Mouse (Mus musculus) bone marrow, adult 2 months (tissue): ENCODE results near the gene Cdc40. TPM values are rescaled to one million over a fixed set of nuclear protein-coding genes. Genes with fewer than 3 reads are reported as not detected.
A peak's percentile ranks its signal among the peaks of the same experiment; 100 is the strongest.

ENCODE experiments used
- H3K27ac ChIP-seq: fragments of 200-500 bp; 2 replicates; pipeline ENCODE4 v1.5.1; 2012; ENCODE audit warnings: low read depth, mild to moderate bottlenecking, control low read depth, inconsistent platforms, low read length; ENCODE audit not compliant: control insufficient read depth, poor library complexity, insufficient read depth
- H3K4me1 ChIP-seq: fragments of 200-500 bp; 2 replicates; pipeline ENCODE4 v1.6.1; 2011; ENCODE audit warnings: low read length; ENCODE audit not compliant: control insufficient read depth, insufficient read depth
- H3K4me3 ChIP-seq: fragments of 200-500 bp; replicated peaks from 2 replicates; pipeline ENCODE3; 2011; ENCODE audit warnings: mild to moderate bottlenecking, low read depth, low read length, control low read depth; ENCODE audit not compliant: control insufficient read depth
- CTCF ChIP-seq: fragments of 200-500 bp; IDR thresholded peaks from 2 replicates; pipeline ENCODE4 v1.5.1; 2011; ENCODE audit warnings: low read length, control low read depth; ENCODE audit not compliant: control insufficient read depth, insufficient read depth
- POLR2A ChIP-seq: fragments of 200-500 bp; IDR thresholded peaks from 2 replicates; pipeline ENCODE4 v1.6.1; 2011; ENCODE audit warnings: low read depth, mild to moderate bottlenecking, control low read depth, low read length, borderline replicate concordance; ENCODE audit not compliant: control insufficient read depth
- WGBS: fragments of 180-500 bp; shearing (Covaris S2); methylation state at CpG from one replicate; pipeline ENCODE4 v1.1.7; 2018; 5-methylcytosine and 5-hydroxymethylcytosine counted together
- polyA plus RNA-seq: library from polyadenylated mRNA; stranded (reverse); fragments of >200 nt; gene quantifications from 2 replicates; pipeline ENCODE4 v1.2.4, GENCODE M21; 2011; ENCODE audit warnings: low replicate concordance; ENCODE audit not compliant: missing spikeins, insufficient read depth, insufficient read length

The Cdc40 gene
- polyA plus RNA-seq, 1 experiment: 20.6 TPM

DNA sequence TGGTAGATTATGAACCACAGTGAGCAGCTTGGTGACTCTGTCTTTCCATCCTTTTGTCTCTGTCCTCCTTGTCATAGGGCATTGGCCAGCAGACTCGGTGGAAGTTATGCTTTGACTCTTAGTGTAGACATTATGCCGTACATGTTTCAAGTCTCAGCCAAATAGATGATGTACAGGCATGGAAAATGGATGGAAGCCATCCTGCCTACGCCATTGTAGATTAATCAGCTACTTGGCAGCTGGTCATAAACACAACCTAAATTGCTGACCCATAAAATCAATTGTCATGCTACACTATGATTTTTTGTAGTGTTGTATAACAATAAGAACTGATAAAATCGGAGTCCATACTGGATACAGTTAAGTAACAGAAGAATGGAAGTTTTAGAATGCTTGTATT is 18.7 kb upstream of the Cdc40 start:
- 77% methylated on average over 4 of the region's 4 CpGs for WGBS
- no peak overlapping the region for H3K27ac ChIP-seq

DNA sequence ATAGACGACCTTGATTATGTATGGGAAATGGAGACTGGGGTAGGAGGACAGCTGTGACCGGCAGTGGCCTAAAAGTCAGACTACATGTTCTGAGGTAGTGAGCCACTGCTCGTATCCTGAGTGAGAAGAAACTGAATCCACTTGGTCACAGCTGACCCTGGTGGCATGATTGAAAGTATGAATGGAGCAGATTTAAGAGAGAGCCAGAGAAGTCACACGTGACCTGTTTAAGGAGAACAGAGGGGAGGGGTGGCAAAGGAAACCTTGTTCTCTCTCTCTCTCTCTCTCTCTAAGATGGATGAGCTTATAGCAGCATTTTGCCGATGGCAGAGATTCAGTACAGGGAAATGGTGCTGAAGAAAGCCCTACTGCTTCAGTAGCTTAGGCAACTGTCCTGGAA is 13.5 kb upstream of the Cdc40 start:
- H3K27ac ChIP-seq: no peak overlapping the region
- no peak for TF ChIP-seq POLR2A
- no peak for TF ChIP-seq CTCF
- H3K4me3 ChIP-seq: no peak overlapping the region
- 73% methylated on average over 5 of the region's 5 CpGs for WGBS
- H3K4me1 ChIP-seq: no peaks in the 10 kb centered on the region

More for the DNA sequence above, 18.7 kb upstream of the Cdc40 start:
- Histone ChIP-seq H3K4me1 (no peaks in the 10 kb centered on the region), H3K4me3 (no peak overlapping the region)
- TF ChIP-seq POLR2A (no peak), CTCF (no peak)

DNA sequence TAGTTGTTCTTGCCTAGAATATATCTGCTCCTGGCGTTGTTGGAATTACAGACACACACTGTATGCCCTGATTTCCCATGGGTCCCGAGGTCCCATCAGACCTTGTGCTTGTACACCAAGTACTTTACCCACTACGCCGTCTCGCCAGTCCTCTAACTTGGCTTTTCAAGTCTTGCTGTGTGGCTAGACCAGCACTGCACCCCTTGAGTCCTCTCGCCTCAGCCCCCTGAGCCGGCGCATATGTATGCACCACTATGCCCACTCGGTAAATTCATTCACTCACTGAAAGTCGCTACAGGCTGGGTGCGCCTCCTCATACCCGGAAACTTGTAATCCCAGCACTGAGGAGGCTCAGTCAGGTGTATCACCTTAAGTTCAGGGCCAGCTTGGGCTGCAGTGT is 12.7 kb upstream of the Cdc40 start:
- H3K4me1 ChIP-seq: no peaks in the 10 kb centered on the region
- 92% methylated on average over 12 of the region's 12 CpGs for WGBS
- TF ChIP-seq POLR2A (no peak), CTCF (no peak)
- no peak overlapping the region for H3K27ac ChIP-seq
- H3K4me3 ChIP-seq: no peak overlapping the region

DNA sequence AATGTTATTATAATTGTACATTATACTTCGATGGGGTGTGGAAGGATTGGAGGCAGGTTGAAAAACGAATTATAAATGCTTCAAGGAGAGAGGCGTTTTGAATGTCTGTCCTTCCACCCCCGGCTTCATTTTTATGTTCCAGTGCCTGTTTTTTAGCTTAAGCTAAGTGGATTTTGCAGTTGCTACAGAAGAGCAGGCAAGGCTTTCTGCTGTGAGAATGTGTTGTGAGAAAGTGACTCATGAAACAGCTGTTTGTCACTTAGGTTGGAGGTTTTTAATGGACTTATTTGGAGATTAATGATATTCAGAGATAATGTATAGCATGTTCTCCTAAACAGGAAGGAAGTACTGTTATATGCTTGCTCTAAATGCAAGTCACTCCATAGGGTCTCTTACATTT is 6.0 kb upstream of the Cdc40 start:
- TF ChIP-seq POLR2A: no peak
- TF ChIP-seq CTCF: no peak
- WGBS: 67% methylated on average over 4 of the region's 4 CpGs
- Histone ChIP-seq H3K27ac (no peak overlapping the region), H3K4me3 (no peak overlapping the region), H3K4me1 (no peaks in the 10 kb centered on the region)

DNA sequence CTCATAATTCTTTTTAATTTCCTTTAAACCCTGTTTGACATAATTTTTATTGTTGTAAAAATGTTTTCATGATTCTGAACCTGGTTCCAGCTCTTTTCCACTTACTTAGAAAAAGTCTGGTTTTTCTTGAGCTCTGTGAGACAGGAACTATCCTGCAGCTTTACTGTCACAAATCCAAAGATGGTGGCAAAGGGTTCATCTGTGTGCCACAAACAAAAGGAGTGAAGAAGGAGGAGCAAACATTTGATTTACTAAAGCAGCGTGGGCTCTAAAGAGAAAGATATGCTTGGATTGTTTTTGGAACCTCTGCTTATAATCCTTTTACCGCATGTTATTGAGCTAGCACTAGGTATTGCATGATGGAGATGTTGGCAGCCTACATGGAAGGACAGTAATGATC is 4.2 kb upstream of the Cdc40 start:
- no peak overlapping the region for H3K4me3 ChIP-seq
- no peak for TF ChIP-seq POLR2A
- no peak for TF ChIP-seq CTCF
- 85% methylated on average over 2 of the region's 2 CpGs for WGBS
- no peak overlapping the region for H3K27ac ChIP-seq
- H3K4me1 ChIP-seq: no peaks in the 10 kb centered on the region

DNA sequence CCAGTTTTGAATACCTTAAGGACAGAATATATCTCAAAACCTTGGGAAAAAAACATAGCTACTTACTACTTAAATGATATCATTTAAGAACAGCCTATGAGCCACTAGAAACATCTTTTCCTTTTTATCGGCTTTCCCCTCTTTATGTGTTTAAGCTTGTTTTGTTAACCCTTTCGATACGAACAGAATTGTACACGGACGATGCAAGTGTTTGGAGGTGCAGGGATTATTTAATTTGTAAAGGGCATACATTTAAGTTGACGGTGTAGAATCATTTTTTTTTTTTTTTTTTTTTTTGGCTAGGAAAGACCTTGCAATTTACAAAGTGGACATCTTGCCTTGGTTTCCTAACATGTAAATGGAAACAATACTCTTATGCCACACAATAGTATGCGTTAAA is 2.3 kb upstream of the Cdc40 start:
- TF ChIP-seq CTCF: no peak
- TF ChIP-seq POLR2A: no peak
- H3K4me1 ChIP-seq: no peaks in the 10 kb centered on the region; the same call in 1 of the 2 replicates
- H3K27ac ChIP-seq: no peak overlapping the region
- 83% methylated on average over 7 of the region's 7 CpGs for WGBS
- no peak overlapping the region for H3K4me3 ChIP-seq

DNA sequence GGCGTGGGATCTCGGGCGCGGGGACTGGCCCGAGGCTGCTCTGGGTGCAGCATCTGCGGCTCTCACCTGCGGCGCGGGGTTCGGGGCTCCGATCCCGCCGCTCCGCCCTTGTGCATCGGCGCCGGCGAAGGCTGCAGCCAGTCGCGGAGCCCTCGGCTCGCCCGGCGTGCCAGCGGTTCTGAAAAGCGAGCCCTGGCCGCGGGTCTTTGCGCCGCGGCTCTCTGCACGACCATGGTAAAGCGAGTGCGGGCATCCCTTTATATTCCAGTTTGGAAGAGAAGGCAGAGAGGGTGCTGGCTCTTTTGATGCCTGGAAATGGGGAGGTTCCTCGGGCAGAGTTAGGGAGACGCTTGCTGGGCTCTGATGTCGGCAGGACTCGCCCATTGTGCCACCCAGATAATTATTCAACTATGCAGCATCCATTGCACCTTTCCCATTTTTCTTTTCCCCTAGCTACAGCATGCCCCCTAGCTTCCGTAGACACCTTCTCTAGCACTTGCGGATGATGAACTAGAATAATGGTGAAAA is 1.2 kb upstream of the Cdc40 start:
- TF ChIP-seq POLR2A: no peak
- no peak for TF ChIP-seq CTCF
- WGBS: 2% methylated on average over 36 of the region's 40 CpGs
- H3K4me3 ChIP-seq: no peak overlapping the region
- H3K4me1 ChIP-seq: no peaks in the 10 kb centered on the region; the same call in 1 of the 2 replicates
- no peak overlapping the region for H3K27ac ChIP-seq

DNA sequence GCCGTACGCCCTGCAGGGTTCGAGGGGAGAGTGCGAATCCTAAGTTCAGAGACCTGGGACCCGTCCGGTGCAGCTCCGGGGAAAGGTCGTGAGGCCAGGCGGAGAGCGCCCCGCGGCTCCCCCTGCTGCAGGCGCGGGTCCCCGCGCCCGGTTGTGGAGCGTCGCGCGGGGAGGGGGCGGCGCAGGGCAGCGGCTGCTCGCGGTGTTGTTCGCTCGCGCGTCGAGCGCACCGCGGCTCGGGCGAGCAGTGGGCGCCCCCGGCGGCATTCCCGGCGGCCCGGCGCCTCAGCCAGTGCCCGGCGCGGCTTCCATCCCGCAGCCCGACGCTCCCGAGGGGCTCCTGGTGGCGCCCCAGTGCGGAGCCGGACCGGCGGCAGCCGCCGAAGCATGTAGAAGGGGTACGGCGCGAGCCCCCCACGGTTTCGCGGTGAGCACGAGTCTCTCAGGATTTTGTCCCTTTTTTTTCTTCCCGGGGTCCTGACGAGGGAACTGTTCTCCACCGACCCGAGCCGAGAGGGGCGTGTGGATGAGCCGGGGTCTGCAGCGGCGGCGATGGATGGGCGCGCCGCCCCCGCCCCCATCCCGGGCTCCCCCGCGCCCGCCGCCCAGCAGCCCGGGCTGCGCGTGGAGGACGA is 650 bp upstream of the Cdc40 start:
- no peak overlapping the region; the same call in 1 of the 2 replicates for H3K27ac ChIP-seq
- no peaks in the 10 kb centered on the region; the same call in 1 of the 2 replicates for H3K4me1 ChIP-seq
- TF ChIP-seq POLR2A: no peak
- no peak for TF ChIP-seq CTCF
- WGBS: under 1% methylated on average over 85 of the region's 87 CpGs
- H3K4me3 ChIP-seq: peak overlapping the region; percentile 93

DNA sequence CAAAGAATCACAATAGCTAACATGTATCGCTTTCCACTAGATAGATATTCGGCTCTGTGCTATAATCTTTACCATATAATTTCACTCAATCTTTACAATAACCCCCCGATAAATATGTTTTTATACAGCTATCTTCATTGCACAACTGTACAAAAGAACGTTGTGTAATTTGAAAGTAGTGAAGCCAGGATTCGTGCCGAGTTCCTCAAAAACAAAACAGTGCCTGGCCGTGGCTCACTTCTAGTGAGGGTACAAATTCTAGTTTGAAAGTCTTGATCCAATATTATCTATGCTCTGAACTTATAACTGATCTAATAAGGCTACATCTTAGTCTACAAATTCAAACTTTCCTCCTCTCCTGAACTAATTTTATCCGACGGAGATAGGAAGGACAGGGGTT is 778 bp downstream of the Cdc40 start:
- Histone ChIP-seq H3K27ac (no peak overlapping the region), H3K4me3 (peak overlapping the region; percentile 97), H3K4me1 (no peaks in the 10 kb centered on the region; the same call in 1 of the 2 replicates)
- WGBS: 8% methylated on average over 9 of the region's 9 CpGs
- TF ChIP-seq CTCF: no peak
- TF ChIP-seq POLR2A: no peak
